Mouse (Mus musculus): Measurements from ENCODE around the gene Slc25a39. TPM values are rescaled to one million over a fixed set of nuclear protein-coding genes. Genes with fewer than 3 reads are reported as not detected.
A peak's percentile ranks its signal among the peaks of the same experiment; 100 is the strongest.

Gene Slc25a39
- polyA plus RNA-seq, 1 experiment from 2014 or later: 174 TPM

GRCm38 (mm10) chr11:102444321-102444720 is 36.6 kb upstream of the Slc25a39 start:
- no peaks in the 10 kb centered on the region for H3K9me3 ChIP-seq
- H3K4me2 ChIP-seq: no peak overlapping the region
- no peak overlapping the region for H3K9ac ChIP-seq (replicated peaks)
- peaks cover 38% of the 10 kb centered on the region for H3K4me1 ChIP-seq (replicated peaks)
- 70% methylated on average over 3 of the region's 3 CpGs for WGBS
- H3K4me3 ChIP-seq (replicated peaks): no peak overlapping the region
- peaks cover 24% of the 10 kb centered on the region for H3K27me3 ChIP-seq
- ATAC-seq (ENCODE audit: insufficient number of reproducible peaks, insufficient read depth, low FRiP score, low TSS enrichment, low read depth): no peak
- no peak overlapping the region for H3K27ac ChIP-seq
- peaks cover 46% of the 10 kb centered on the region for H3K36me3 ChIP-seq

DNA sequence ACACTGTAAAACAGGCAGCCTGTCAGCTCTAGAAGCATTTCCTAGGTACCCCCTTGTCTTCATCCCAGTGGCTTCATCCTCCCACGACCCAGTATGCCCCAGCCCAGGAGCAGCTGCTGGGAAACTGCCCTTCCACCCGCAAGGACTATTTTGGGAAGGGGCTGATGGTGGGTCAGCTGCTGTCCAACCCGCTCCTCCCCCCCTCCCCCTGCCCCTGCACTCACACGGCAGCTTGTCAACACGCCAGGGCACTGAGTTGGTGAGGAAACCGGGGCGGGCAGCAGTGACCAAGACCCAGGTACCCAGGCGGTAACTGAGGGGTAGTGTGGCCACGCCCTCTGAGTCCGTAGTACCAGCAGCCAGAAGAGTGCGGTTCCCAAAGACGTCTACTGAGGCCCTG is 36.0 kb upstream of the Slc25a39 start:
- Histone ChIP-seq H3K4me1 (replicated peaks) (peaks cover 41% of the 10 kb centered on the region), H3K27me3 (peaks cover 25% of the 10 kb centered on the region), H3K36me3 (peaks cover 52% of the 10 kb centered on the region), H3K9me3 (no peaks in the 10 kb centered on the region), H3K27ac (no peak overlapping the region), H3K4me2 (no peak overlapping the region), H3K9ac (replicated peaks) (0 out of 2 replicates have a peak overlapping the region, but pooled peaks have one; percentile 1), H3K4me3 (replicated peaks) (no peak overlapping the region)
- WGBS: 55% methylated on average over 12 of the region's 12 CpGs
- no peak for ATAC-seq (ENCODE audit: insufficient number of reproducible peaks, insufficient read depth, low FRiP score, low TSS enrichment, low read depth)

GRCm38 (mm10) chr11:102442089-102442488 is 34.3 kb upstream of the Slc25a39 start:
- 91% methylated on average over 6 of the region's 6 CpGs for WGBS
- no peaks in the 10 kb centered on the region for H3K9me3 ChIP-seq
- H3K4me3 ChIP-seq (replicated peaks): no peak overlapping the region
- H3K4me2 ChIP-seq: no peak overlapping the region
- peaks cover 65% of the 10 kb centered on the region for H3K36me3 ChIP-seq
- H3K4me1 ChIP-seq (replicated peaks): peaks cover 46% of the 10 kb centered on the region
- H3K27me3 ChIP-seq: peaks cover 32% of the 10 kb centered on the region
- H3K9ac ChIP-seq (replicated peaks): no peak overlapping the region
- no peak overlapping the region for H3K27ac ChIP-seq
- no peak for ATAC-seq (ENCODE audit: insufficient number of reproducible peaks, insufficient read depth, low FRiP score, low TSS enrichment, low read depth)

DNA sequence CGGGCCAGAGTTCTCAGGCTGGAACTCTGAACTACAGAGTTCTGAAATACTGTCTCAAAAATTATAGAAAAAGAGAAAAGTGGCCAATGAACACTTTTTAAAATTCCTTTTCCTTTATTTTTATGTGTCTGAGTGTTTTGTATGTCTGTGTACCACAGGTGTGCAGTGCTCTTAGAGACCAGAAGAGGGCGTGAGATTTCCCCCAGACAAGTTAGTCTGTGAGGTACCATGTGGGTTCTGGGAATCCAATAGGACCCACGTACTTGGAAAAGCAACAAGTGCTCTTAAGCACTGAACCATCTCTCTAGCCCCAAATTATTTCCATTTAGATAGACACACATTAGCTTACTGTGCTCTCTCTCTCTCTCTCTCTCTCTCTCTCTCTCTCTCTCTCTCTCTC is 33.7 kb upstream of the Slc25a39 start:
- Histone ChIP-seq H3K4me2 (no peak overlapping the region), H3K9me3 (no peaks in the 10 kb centered on the region), H3K27ac (no peak overlapping the region), H3K4me3 (replicated peaks) (no peak overlapping the region), H3K36me3 (peaks cover 71% of the 10 kb centered on the region), H3K4me1 (replicated peaks) (peaks cover 47% of the 10 kb centered on the region), H3K27me3 (peaks cover 36% of the 10 kb centered on the region), H3K9ac (replicated peaks) (no peak overlapping the region)
- ATAC-seq (ENCODE audit: insufficient number of reproducible peaks, insufficient read depth, low FRiP score, low TSS enrichment, low read depth): no peak
- WGBS: 80% methylated on average over 3 of the region's 3 CpGs

DNA sequence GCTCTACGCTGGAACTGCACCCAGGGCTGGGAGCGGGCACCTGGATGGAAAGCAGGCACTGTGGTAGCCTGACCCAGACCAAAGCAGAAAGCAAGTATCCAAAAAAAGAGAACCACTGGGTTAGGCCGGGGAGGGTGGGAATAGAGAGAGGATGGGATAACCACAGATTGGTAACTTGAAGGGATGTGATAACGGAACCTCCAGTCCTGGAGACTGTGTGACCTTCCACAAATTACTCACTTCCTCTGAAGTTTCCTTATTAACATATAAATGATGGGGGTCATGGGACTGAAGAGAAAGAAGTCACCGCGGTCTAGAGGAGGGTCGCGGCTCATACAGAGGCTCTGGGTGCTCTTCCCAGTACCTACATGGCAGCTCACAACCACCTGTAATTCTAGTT is 32.5 kb upstream of the Slc25a39 start:
- peaks cover 36% of the 10 kb centered on the region for H3K27me3 ChIP-seq
- no peak overlapping the region for H3K4me2 ChIP-seq
- no peak overlapping the region for H3K4me3 ChIP-seq (replicated peaks)
- peaks cover 35% of the 10 kb centered on the region for H3K4me1 ChIP-seq (replicated peaks)
- peaks cover 83% of the 10 kb centered on the region for H3K36me3 ChIP-seq
- no peak overlapping the region for H3K27ac ChIP-seq
- H3K9ac ChIP-seq (replicated peaks): no peak overlapping the region
- no peaks in the 10 kb centered on the region for H3K9me3 ChIP-seq
- 92% methylated on average over 8 of the region's 8 CpGs for WGBS
- ATAC-seq (ENCODE audit: insufficient number of reproducible peaks, insufficient read depth, low FRiP score, low TSS enrichment, low read depth): no peak

- Histone ChIP-seq H3K4me2 (peak overlapping the region; percentile 79; the same call in 1 of the 2 replicates), H3K27ac (no peak overlapping the region), H3K27me3 (peaks cover 36% of the 10 kb centered on the region), H3K9ac (replicated peaks) (no peak overlapping the region), H3K36me3 (peaks cover 92% of the 10 kb centered on the region), H3K9me3 (no peaks in the 10 kb centered on the region), H3K4me1 (replicated peaks) (peaks cover 26% of the 10 kb centered on the region), H3K4me3 (replicated peaks) (no peak overlapping the region)
- WGBS: 74% methylated on average over 14 of the region's 14 CpGs
- no peak for ATAC-seq (ENCODE audit: insufficient number of reproducible peaks, insufficient read depth, low FRiP score, low TSS enrichment, low read depth)
Measured at GRCm38 (mm10) chr11:102439093-102440082, 31.6 kb upstream of the Slc25a39 start.

DNA sequence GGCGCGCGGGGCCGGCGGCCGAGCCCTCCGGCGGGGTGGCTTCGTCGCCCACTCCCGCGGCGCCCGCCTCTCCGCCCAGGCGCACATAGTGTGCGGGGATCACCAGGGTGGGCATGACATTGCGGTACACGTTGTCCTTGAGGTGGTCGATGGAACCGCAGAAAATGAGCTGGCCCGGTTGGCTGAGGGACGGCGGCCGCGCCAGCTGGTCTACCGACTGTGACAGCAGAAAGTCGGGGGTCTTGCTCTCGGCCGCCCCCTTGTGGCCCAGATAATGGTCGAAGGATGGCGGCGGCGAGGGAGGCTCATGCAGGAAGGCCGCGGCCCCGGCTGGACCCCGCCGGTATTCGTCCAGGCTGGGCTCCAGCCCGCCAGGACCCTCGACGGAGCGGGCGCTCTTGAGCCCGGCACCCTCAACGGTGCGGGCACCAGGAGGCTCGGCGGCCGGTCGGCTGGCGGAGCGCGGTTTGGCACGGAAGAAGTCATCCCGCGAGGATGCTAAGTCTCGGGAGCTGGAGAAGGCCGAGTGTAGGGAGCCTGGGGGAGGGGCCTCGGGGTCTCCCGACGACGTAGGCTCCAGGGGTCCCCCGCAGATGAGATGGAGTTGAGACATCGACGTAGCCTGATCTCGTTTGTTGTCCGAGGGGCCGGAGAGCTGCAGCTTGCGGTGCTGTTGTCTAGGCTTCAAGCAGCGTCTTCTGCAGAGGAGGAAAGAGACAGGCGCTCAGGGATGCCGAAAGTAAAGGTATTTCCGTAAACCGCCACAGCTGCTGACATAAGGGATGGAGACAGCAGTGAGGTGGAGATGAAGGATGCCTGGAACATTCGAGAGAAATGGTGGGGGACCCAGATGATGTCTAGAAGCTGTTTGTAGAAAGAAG is 30.7 kb upstream of the Slc25a39 start:
- Histone ChIP-seq H3K27ac (no peak overlapping the region), H3K4me3 (replicated peaks) (peak overlapping the region; percentile 39), H3K9me3 (no peaks in the 10 kb centered on the region), H3K27me3 (peaks cover 36% of the 10 kb centered on the region), H3K4me2 (peak overlapping the region; percentile 79), H3K9ac (replicated peaks) (peak overlapping the region; percentile 62), H3K4me1 (replicated peaks) (peaks cover 25% of the 10 kb centered on the region), H3K36me3 (peaks cover 94% of the 10 kb centered on the region)
- WGBS: 6% methylated on average over 77 of the region's 77 CpGs
- ATAC-seq (ENCODE audit: insufficient number of reproducible peaks, insufficient read depth, low FRiP score, low TSS enrichment, low read depth): peak; percentile 14; the same call in 1 of the 2 replicates

DNA sequence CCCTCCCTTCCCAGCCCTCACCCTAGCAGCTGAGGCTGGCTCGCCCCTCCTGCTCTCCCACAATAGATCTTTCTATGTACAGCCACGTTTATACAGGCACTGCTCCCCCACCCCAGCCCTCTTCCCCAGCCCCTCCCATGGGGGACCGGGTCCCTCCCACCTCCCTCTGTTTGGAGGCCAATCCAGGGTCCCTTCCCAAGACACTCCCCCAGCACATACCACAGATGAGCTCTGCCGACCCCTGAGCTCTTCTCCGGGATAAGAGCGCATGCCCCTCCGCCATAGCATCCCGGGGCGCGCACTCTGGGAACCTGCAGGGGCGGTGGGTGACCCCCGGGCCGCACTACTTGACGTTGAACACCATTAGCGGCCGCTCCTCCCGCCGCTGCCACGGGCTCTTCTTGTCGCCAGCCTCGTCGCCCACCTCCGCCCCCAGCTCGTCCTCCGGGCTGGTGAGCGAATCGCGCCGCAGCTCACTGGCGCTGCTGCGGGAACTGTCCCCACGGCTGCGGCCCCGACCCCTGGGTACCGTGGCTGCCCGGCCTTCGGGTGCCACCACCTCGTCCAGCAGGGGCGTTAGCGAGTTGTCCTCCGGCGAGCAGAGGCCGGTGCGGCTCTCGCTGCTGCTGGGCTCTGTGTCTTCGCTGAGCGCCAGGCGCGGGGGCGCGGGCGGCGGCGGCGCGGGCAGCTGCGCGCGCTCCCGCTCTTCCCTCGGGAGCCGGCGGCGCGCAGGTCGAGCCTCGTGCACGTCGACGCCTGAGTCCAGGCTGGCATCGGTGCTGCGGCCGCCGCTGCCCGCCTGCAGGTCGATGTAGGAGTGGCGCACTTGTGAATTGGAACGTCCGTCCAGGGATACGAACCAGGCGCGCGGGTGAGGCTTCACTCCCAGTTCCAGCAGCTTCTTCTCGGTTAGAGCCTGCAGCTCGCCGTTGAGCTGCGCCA is 29.6 kb upstream of the Slc25a39 start:
- Histone ChIP-seq H3K9me3 (no peaks in the 10 kb centered on the region), H3K36me3 (peaks cover 91% of the 10 kb centered on the region), H3K4me3 (replicated peaks) (peak overlapping the region; percentile 39), H3K4me1 (replicated peaks) (peaks cover 30% of the 10 kb centered on the region), H3K9ac (replicated peaks) (peak overlapping the region; percentile 62), H3K27me3 (peaks cover 36% of the 10 kb centered on the region), H3K27ac (no peak overlapping the region), H3K4me2 (peak overlapping the region; percentile 79)
- 0 out of 2 replicates have a peak, but pooled peaks have one; percentile 4 for ATAC-seq (ENCODE audit: insufficient number of reproducible peaks, insufficient read depth, low FRiP score, low TSS enrichment, low read depth)
- 4% methylated on average over 87 of the region's 87 CpGs for WGBS

DNA sequence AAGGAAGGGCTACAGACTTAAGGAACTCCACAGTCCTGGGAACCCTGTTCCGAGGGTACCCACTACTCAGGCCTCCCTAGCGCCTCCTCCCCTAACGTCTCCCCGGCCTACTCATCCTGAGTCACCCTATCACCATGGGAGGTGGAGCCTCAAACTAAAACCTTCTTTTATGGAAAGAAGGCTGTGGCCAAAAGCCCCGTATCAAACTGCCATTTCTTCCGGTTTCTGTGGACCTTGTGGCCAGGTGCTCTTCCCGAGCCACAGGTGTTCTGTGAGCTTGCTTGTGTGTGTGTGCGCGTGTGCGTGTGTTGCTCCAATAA is 28.7 kb upstream of the Slc25a39 start:
- peaks cover 37% of the 10 kb centered on the region for H3K4me1 ChIP-seq (replicated peaks)
- no peak overlapping the region for H3K9ac ChIP-seq (replicated peaks)
- H3K27me3 ChIP-seq: peaks cover 36% of the 10 kb centered on the region
- H3K9me3 ChIP-seq: no peaks in the 10 kb centered on the region
- no peak for ATAC-seq (ENCODE audit: insufficient number of reproducible peaks, insufficient read depth, low FRiP score, low TSS enrichment, low read depth)
- WGBS: 84% methylated on average over 10 of the region's 10 CpGs
- no peak overlapping the region for H3K4me2 ChIP-seq
- peaks cover 81% of the 10 kb centered on the region for H3K36me3 ChIP-seq
- H3K27ac ChIP-seq: no peak overlapping the region
- no peak overlapping the region for H3K4me3 ChIP-seq (replicated peaks)

GRCm38 (mm10) chr11:102435754-102436470 is 28.2 kb upstream of the Slc25a39 start:
- no peak overlapping the region for H3K4me3 ChIP-seq (replicated peaks)
- 0 out of 2 replicates have a peak overlapping the region, but pooled peaks have one; percentile 2 for H3K9ac ChIP-seq (replicated peaks)
- H3K4me2 ChIP-seq: no peak overlapping the region
- H3K4me1 ChIP-seq (replicated peaks): peaks cover 40% of the 10 kb centered on the region
- WGBS: 94% methylated on average over 18 of the region's 18 CpGs
- peaks cover 76% of the 10 kb centered on the region for H3K36me3 ChIP-seq
- ATAC-seq (ENCODE audit: insufficient number of reproducible peaks, insufficient read depth, low FRiP score, low TSS enrichment, low read depth): no peak
- H3K27me3 ChIP-seq: peaks cover 36% of the 10 kb centered on the region
- H3K27ac ChIP-seq: no peak overlapping the region
- H3K9me3 ChIP-seq: no peaks in the 10 kb centered on the region

Data from limb, embryonic 12.5 days (tissue).